Mouse (Mus musculus) layer of hippocampus, adult 2 months (tissue): ENCODE measurements around the gene Erg28. TPM values are rescaled to one million over a fixed set of nuclear protein-coding genes. Genes with fewer than 3 reads are reported as not detected.

Experiments
- DNase-seq, 2 experiments: peaks; one replicate each; pipeline ENCODE4 v3.0.0; 2022; ENCODE audit warnings: low spot score in 2 of 2
- H3K27ac ChIP-seq: fragments of 200-600 bp; 2 replicates; pipeline ENCODE4 v1.8.1; 2022
- H3K4me3 ChIP-seq: fragments of 200-600 bp; 2 replicates; pipeline ENCODE4 v1.8.1; 2022; ENCODE audit warnings: mild to moderate bottlenecking
- CTCF ChIP-seq: fragments of 200-600 bp; conservative IDR thresholded peaks from 2 replicates; pipeline ENCODE4 v1.8.1; 2022; ENCODE audit warnings: antibody characterized with exemption, mild to moderate bottlenecking, moderate library complexity
- long read RNA-seq, 2 experiments: library from polyadenylated mRNA; stranded (forward); transcript quantifications; one replicate each; pipeline ENCODE4 v2.0.0; 2021; ENCODE audit warnings: borderline mapping rate in 2 of 2
- total RNA-seq, 2 experiments: library from RNA; stranded (reverse); gene quantifications; 2 replicates each; pipeline ENCODE4 v1.2.3; 2021

The Erg28 gene
- total RNA-seq, result 10 to 100 TPM; 57.2 to 62.6 TPM
- long read RNA-seq, experiment 1, transcript Erg28-201 (5 exons, 1,169 nt), result major isoform, 20 of 28 reads
- long read RNA-seq, experiment 1, partial matches to known transcripts, result 3 of 28 reads
- long read RNA-seq, experiment 1, other reads (novel, unspliced or antisense), result 5 of 28 reads
- long read RNA-seq, experiment 2, transcript Erg28-201 (5 exons, 1,169 nt), result major isoform, 41 of 58 reads
- long read RNA-seq, experiment 2, partial matches to known transcripts, result 1 of 58 reads
- long read RNA-seq, experiment 2, other reads (novel, unspliced or antisense), result 16 of 58 reads

GRCm38 (mm10) chr12:85824438-85825264 is at the start of gene Erg28, which contains the start of gene Ttll5:
TSS of gene Erg28 (minus strand) at chr12:85824550.
TSS of gene Ttll5 (plus strand) at chr12:85824659.
- peak; percentile 94 to 95 for DNase-seq
- TF ChIP-seq CTCF, result 0 out of 2 replicates have a peak, but pooled peaks have one; percentile 2
- Histone ChIP-seq H3K4me3 (peak within 1 kb of the TSS; percentile 66), H3K27ac (peak within 1 kb of the TSS; percentile 91)

DNA sequence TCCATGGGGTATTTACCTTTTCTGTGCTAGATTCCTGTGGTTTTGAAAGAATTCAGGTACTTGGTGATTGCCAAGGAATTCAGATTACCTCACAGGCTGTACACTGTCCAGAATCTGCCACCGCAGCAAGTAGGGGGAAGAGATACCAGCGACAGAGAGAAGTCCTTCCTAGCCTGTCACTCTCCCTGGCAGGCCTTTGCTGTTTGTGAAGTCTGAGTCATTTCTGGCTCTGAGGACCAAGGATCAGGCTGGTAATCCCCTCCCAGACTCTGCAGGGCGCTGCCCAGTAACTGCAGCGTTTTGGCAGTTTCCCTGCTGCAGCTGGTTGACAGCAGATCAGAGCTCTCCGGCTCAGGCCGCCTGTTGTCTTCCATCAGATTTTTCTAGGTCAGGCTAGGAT is 45.1 kb upstream of the Erg28 start:
- 0 out of 2 replicates have a peak, but pooled peaks have one; percentile 12 for TF ChIP-seq CTCF
- DNase-seq, result peak; percentile 41 to 45
- Histone ChIP-seq H3K27ac (peak overlapping the region; percentile 84), H3K4me3 (no peak overlapping the region)

DNA sequence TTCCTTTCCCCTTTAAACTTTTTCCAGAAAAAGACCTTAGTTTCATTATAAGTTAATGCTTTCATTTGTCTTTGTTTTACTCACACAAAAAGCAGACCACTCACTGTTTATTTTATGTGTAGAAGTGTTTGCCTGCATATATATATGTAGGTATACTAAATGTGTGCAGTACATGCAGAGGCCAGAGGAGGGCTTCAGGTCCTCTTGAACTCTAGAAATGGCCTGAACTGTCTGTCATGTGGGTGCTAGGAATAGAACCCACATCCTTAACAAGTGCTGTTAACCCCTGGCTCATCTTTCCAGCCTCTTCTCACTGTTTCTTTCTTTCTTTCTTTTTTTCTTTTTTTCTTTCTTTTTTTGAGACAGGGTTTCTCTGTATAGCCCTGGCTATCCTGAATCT is 42.8 kb upstream of the Erg28 start:
- TF ChIP-seq CTCF, result peak; percentile 54
- Histone ChIP-seq H3K4me3 (no peak overlapping the region), H3K27ac (no peak overlapping the region)
- DNase-seq, result no peak

DNA sequence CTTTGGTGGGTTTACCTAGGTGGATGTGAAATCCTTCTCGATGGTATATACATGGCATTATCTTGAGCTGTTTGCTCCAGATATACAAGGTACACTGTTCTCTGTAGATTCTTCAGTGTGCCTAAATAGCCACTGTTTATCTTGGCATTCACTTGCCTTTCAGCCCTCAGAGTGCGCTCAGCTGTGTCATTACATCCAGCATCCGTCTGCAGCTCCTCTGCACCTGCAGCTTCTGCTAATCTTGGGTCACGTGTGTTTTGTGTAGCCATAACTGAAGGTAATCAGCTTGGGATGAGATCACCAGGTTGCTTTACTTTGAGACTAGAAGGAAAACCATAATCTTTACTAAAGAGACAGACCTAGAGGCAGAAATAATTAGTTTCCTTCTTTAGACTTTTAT is 42.3 kb upstream of the Erg28 start:
- Histone ChIP-seq H3K4me3 (no peak overlapping the region), H3K27ac (no peak overlapping the region)
- DNase-seq, result no peak
- TF ChIP-seq CTCF, result no peak

GRCm38 (mm10) chr12:85865526-85865925 is 41.2 kb upstream of the Erg28 start:
- peak; percentile 89 for TF ChIP-seq CTCF
- no peak overlapping the region for H3K27ac ChIP-seq
- peak in 1 of 2 experiments; percentile 22 for DNase-seq
- no peak overlapping the region for H3K4me3 ChIP-seq

DNA sequence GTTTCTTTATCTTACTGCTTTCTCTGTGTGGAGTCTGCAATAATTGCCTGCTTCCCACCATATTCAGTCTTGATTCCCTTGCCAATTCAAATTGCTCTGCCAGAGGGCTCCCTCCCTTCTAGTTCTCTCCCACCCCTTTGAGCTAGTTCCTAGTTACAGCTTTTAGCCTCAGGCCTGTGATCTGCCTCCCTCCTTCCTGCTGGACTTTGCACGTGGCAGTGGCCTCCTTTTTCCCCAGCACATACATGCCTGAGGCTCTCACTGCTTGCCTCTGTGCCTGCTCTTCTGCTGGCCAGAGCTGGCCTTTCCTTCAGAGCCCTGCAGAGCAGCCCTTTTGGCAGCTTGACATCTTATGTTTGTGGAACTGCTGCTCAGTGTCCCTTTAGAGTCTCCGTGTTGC is 38.2 kb upstream of the Erg28 start:
- no peak for TF ChIP-seq CTCF
- no peak for DNase-seq
- no peak overlapping the region for H3K4me3 ChIP-seq
- peak overlapping the region; percentile 70 for H3K27ac ChIP-seq

- DNase-seq, result no peak
- no peak for TF ChIP-seq CTCF
- no peak overlapping the region for H3K4me3 ChIP-seq
- H3K27ac ChIP-seq, result no peak overlapping the region
Observed at GRCm38 (mm10) chr12:85859511-85860189, 35.3 kb upstream of the Erg28 start.

DNA sequence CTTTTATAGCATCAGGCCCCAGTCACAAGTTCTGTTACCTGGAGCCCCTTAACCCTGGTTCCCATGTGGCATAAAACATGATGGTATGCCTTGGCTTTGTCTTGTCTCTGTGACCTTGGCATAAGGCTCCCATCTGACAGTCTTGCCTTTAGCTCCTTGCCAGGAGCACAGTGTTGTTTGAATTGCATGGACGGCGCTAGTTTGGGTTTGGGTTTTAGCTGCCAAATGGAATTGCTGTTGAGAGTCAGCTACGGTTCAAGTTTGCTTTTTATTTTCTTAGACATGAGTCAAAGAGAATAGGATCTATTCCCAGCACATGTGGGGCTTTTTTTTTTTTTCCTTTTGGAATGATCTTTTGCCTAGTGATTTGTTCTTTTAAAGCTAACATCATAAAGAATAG is 34.8 kb upstream of the Erg28 start:
- no peak overlapping the region for H3K27ac ChIP-seq
- DNase-seq, result no peak
- no peak for TF ChIP-seq CTCF
- no peak overlapping the region for H3K4me3 ChIP-seq

DNA sequence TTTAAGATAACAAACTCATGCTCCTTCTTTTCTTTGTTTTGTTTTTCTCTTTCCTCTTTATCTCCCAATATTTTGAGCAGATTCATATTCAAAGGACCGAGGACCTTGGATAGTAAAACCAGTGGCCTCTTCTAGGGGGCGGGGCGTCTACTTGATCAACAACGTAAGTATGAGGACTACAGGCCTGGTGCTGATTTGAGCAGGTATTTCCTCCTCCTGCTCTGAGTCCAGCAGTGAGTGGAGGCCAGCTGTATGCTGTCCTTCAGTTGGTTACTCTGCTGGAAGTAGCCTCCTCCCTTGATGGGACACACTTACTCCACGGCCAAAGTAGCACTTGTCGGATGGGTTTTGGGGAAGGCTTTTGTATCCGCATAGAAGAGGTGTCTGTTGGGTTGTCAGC is 33.0 kb upstream of the Erg28 start:
- no peak overlapping the region for H3K27ac ChIP-seq
- no peak for TF ChIP-seq CTCF
- H3K4me3 ChIP-seq, result no peak overlapping the region
- DNase-seq, result no peak

GRCm38 (mm10) chr12:85854271-85854670 is 29.9 kb upstream of the Erg28 start:
- Histone ChIP-seq H3K4me3 (no peak overlapping the region), H3K27ac (no peak overlapping the region)
- DNase-seq, result no peak
- TF ChIP-seq CTCF, result no peak

- TF ChIP-seq CTCF, result no peak
- Histone ChIP-seq H3K27ac (no peak overlapping the region), H3K4me3 (no peak overlapping the region)
- no peak for DNase-seq
Observed at GRCm38 (mm10) chr12:85853836-85854235, 29.5 kb upstream of the Erg28 start.

GRCm38 (mm10) chr12:85850661-85851060 is 26.3 kb upstream of the Erg28 start:
- DNase-seq, result no peak
- no peak overlapping the region for H3K27ac ChIP-seq
- TF ChIP-seq CTCF, result no peak
- no peak overlapping the region for H3K4me3 ChIP-seq

- peak; percentile 80 for TF ChIP-seq CTCF
Observed at GRCm38 (mm10) chr12:85848164-85848958, 24.0 kb upstream of the Erg28 start.

More at GRCm38 (mm10) chr12:85848164-85848958, 24.0 kb upstream of the Erg28 start:
- Histone ChIP-seq H3K27ac (peak overlapping the region; percentile 14; the same call in 1 of the 2 replicates), H3K4me3 (no peak overlapping the region)
- DNase-seq, result peak in 1 of 2 experiments; percentile 23
